Comparison of ENCODE assay signal across 10 mouse cellular contexts in genomic region chr2:50916323-50917221, GRCm38 (mm10).
DNase-seq lines count a peak whose midpoint lies in the region; ATAC-seq lines count a peak whose summit lies in the region.
"Had no signal": no experiment of that assay in that cellular context is flagged by ENCODE, and none has a peak within 500 bp of the region (broad histone marks: within the 10 kb centered on the region; RNA-seq: fewer than 3 reads in every experiment).

No protein-coding gene starts in this region.

- no peaks in the 10 kb centered on the region for H3K27me3 ChIP-seq in hindbrain, embryonic 10.5 days (ENCODE audit: insufficient read depth, poor library complexity, severe bottlenecking)
- H3K27me3 ChIP-seq in neural tube, embryonic 14.5 days (ENCODE audit: control insufficient read depth, insufficient read depth, low read length), result no peaks in the 10 kb centered on the region
- H3K27me3 ChIP-seq: megakaryocyte, embryonic 14.5 days had no signal

- H3K4me2 ChIP-seq in neural tube, embryonic 14.5 days (ENCODE audit: low read depth, low read length), result no peak overlapping the region

- no peaks in the 10 kb centered on the region for H3K9me3 ChIP-seq in hindbrain, embryonic 10.5 days
- H3K9me3 ChIP-seq in neural tube, embryonic 14.5 days (ENCODE audit: control insufficient read depth, low read length), result no peaks in the 10 kb centered on the region

- peak; percentile 80; the same call in 1 of the 2 replicates for ATAC-seq in neural tube, embryonic 14.5 days (ENCODE audit: low read depth)
- ATAC-seq in monocyte, adult 5-6 weeks (replicated peaks; ENCODE audit: insufficient number of reproducible peaks, low FRiP score, low TSS enrichment, poor library complexity, severe bottlenecking), result no peak
- ATAC-seq in erythroid progenitor cell, adult 5-6 weeks (replicated peaks; ENCODE audit: low FRiP score, poor library complexity, severe bottlenecking), result no peak

- H3K27ac ChIP-seq in hindbrain, embryonic 10.5 days, result peak overlapping the region; percentile 80
- peak overlapping the region; percentile 58 for H3K27ac ChIP-seq in neural tube, embryonic 14.5 days (ENCODE audit: low read depth, low read length)

- H3K36me3 ChIP-seq in hindbrain, embryonic 10.5 days, result no peaks in the 10 kb centered on the region
- H3K36me3 ChIP-seq in neural tube, embryonic 14.5 days (ENCODE audit: control insufficient read depth, insufficient read depth, low read length), result no peaks in the 10 kb centered on the region

- DNase-seq in left cerebral cortex, postnatal 25 days (ENCODE audit: low spot score in 2 of 2), result peak; percentile 10 to 36
- no peak for DNase-seq in left cerebral cortex, adult 11 months (ENCODE audit: low spot score)
- peak; percentile 23 for DNase-seq in embryo, embryonic 10.5 days (ENCODE audit: low spot score)
- peak; percentile 14 for DNase-seq in hindbrain, embryonic 10.5 days (ENCODE audit: low spot score)
- no peak for DNase-seq in kidney, adult 9 months
- DNase-seq: kidney, adult 2 months had no signal

- H3K4me3 ChIP-seq in hindbrain, embryonic 10.5 days, result no peak overlapping the region
- no peak overlapping the region for H3K4me3 ChIP-seq in neural tube, embryonic 14.5 days (ENCODE audit: low read depth, low read length)
- H3K4me3 ChIP-seq: megakaryocyte, embryonic 14.5 days had no signal

- WGBS in hindbrain, embryonic 10.5 days, result 56% methylated on average over 18 of the region's 18 CpGs
- WGBS in neural tube, embryonic 14.5 days, result 39% methylated on average over 18 of the region's 18 CpGs

- peaks cover 22% of the 10 kb centered on the region for H3K4me1 ChIP-seq in hindbrain, embryonic 10.5 days (replicated peaks)
- peaks cover 9% of the 10 kb centered on the region; the same call in 1 of the 2 replicates for H3K4me1 ChIP-seq in neural tube, embryonic 14.5 days (ENCODE audit: control insufficient read depth, insufficient read depth, low read length)
- H3K4me1 ChIP-seq: megakaryocyte, embryonic 14.5 days had no signal

- no peak overlapping the region for H3K9ac ChIP-seq in neural tube, embryonic 14.5 days (replicated peaks; ENCODE audit: low read depth, low read length)

- intact Hi-C loops in left cerebral cortex, postnatal 25 days (cut with DNase I), result no loop called here

Comparison
In these comparisons a context has a peak if more than half of its experiments do, and no peak if none do; other contexts are left out.
1. DNase-seq: peak in left cerebral cortex, postnatal 25 days (2 of 2), embryo, embryonic 10.5 days (single experiment) and hindbrain, embryonic 10.5 days (single experiment); none in left cerebral cortex, adult 11 months (single experiment) and kidney, adult 9 months (single experiment).